Comparison of ENCODE assay signal across 10 mouse cellular contexts in the genomic region with DNA sequence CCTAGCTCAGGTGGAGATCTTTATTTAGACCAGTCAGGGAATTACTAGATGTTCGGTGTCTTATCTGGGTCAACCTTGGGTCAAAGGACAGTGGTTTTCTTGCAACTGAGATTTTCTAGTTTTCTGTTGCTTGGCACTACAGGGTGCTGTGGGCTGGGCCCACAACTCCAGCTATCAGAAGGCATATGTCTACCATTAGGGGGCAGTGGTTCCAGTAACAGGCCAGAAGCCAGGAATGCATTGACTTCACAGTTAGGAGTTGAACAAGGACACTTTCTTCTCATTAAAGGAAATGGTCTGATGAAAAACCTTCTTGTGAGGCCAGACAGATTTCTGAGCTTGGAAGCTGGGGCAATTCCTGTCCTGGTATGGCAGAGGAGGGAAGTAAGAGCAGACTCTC. TPM values are rescaled to one million over a fixed set of nuclear protein-coding genes. Genes with fewer than 3 reads are reported as not detected.
DNase-seq lines count a peak whose midpoint lies in the region; ATAC-seq and TF ChIP-seq lines count a peak whose summit lies in the region.
"Had no signal": no experiment of that assay in that cellular context is flagged by ENCODE, and none has a peak within 500 bp of the region (broad histone marks: within the 10 kb centered on the region; RNA-seq: fewer than 3 reads in every experiment).

No protein-coding gene starts in this region.

- H3K4me1 ChIP-seq in heart, embryonic 14.5 days (ENCODE audit: control insufficient read depth in 2 of 2, insufficient read depth in 2 of 2, low read length in 2 of 2): peaks cover 3 to 23% of the 10 kb centered on the region in 2 experiments
- peaks cover 95% of the 10 kb centered on the region for H3K4me1 ChIP-seq in E14TG2a.4 (replicated peaks; ENCODE audit: low read depth, low read length)
- H3K4me1 ChIP-seq in forebrain, embryonic 10.5 days: 0 out of 2 replicates have a peak, but pooled peaks cover 6% of the 10 kb centered on the region

- no peaks in the 10 kb centered on the region for H3K9me3 ChIP-seq in heart, embryonic 14.5 days (ENCODE audit: control insufficient read depth, low read length)
- H3K9me3 ChIP-seq in E14TG2a.4 (ENCODE audit: low read length): no peaks in the 10 kb centered on the region
- H3K9me3 ChIP-seq in forebrain, embryonic 10.5 days: no peaks in the 10 kb centered on the region
- H3K9me3 ChIP-seq: heart, embryonic 13.5 days; liver, embryonic 15.5 days had no signal

- no peak for DNase-seq in heart, adult 8-10 months (ENCODE audit: low spot score)
- peak; percentile 58 for DNase-seq in 3T3-L1 (ENCODE audit: low read depth, low spot score)
- peak; percentile 53 for DNase-seq in induced T-regulatory cell, adult 2 months (ENCODE audit: low read depth)
- no peak for DNase-seq in forebrain, embryonic 10.5 days (ENCODE audit: extremely low spot score, low spot score)
- no peak for DNase-seq in right cerebral cortex, postnatal 10 days (ENCODE audit: low spot score in 2 of 2)
- DNase-seq in layer of hippocampus, postnatal 36 days: no peak

- no peak overlapping the region for H3K4me3 ChIP-seq in heart, embryonic 14.5 days (ENCODE audit: control insufficient read depth in 1 of 2, insufficient read depth in 1 of 2, low read depth in 1 of 2, low read length in 2 of 2)
- no peak overlapping the region for H3K4me3 ChIP-seq in E14TG2a.4 (replicated peaks; ENCODE audit: low read length)
- no peak overlapping the region for H3K4me3 ChIP-seq in forebrain, embryonic 10.5 days
- H3K4me3 ChIP-seq: heart, embryonic 13.5 days; liver, embryonic 15.5 days had no signal

- 0 out of 2 replicates have a peak, but pooled peaks have one; percentile 18 for ATAC-seq in heart, embryonic 14.5 days (ENCODE audit: insufficient number of reproducible peaks, insufficient read depth, low FRiP score, low read depth)

- no peaks in the 10 kb centered on the region for H3K27me3 ChIP-seq in heart, embryonic 14.5 days (ENCODE audit: control insufficient read depth, insufficient read depth, low read length)
- H3K27me3 ChIP-seq in E14TG2a.4 (ENCODE audit: insufficient read depth, low read length): no peaks in the 10 kb centered on the region
- H3K27me3 ChIP-seq in forebrain, embryonic 10.5 days (ENCODE audit: poor library complexity, severe bottlenecking): no peaks in the 10 kb centered on the region
- H3K27me3 ChIP-seq: heart, embryonic 13.5 days; liver, embryonic 15.5 days had no signal

- H3K9ac ChIP-seq in heart, embryonic 14.5 days (ENCODE audit: low read length): no peak overlapping the region
- H3K9ac ChIP-seq: heart, embryonic 13.5 days; liver, embryonic 15.5 days had no signal

- WGBS in heart, embryonic 14.5 days: 48% methylated on average over 1 of the region's 1 CpGs
- 92% methylated on average over 1 of the region's 1 CpGs for WGBS in forebrain, embryonic 10.5 days

- peaks cover 35% of the 10 kb centered on the region for H3K36me3 ChIP-seq in heart, embryonic 14.5 days (ENCODE audit: control insufficient read depth, insufficient read depth, low read length)
- peaks cover 52% of the 10 kb centered on the region for H3K36me3 ChIP-seq in E14TG2a.4 (ENCODE audit: insufficient read depth, low read length)
- H3K36me3 ChIP-seq in forebrain, embryonic 10.5 days (replicated peaks): peaks cover 35% of the 10 kb centered on the region

- TF ChIP-seq CTCF in E14TG2a.4 (conservative IDR thresholded peaks at IDR 0.05; ENCODE audit: low read length): peak; percentile 68

- no peak overlapping the region for H3K27ac ChIP-seq in heart, embryonic 14.5 days (replicated peaks in 1 of 2; ENCODE audit: control insufficient read depth in 1 of 2, insufficient read depth in 1 of 2, low read depth in 2 of 2, low read length in 2 of 2)
- H3K27ac ChIP-seq in forebrain, embryonic 10.5 days: no peak overlapping the region
- H3K27ac ChIP-seq: heart, embryonic 13.5 days; liver, embryonic 15.5 days had no signal

- H3K4me2 ChIP-seq in heart, embryonic 14.5 days (ENCODE audit: low read length): no peak overlapping the region
- H3K4me2 ChIP-seq: heart, embryonic 13.5 days; liver, embryonic 15.5 days had no signal

RNA-seq across cellular contexts. Expression of gene Larp1, which starts 30.2 kb away (rescaled TPM):
- 17.8 and 18.4 TPM in 2 replicates for polyA plus RNA-seq in heart, embryonic 14.5 days (2014; fragmentation: Nextera tagmentation; extraction: Ambion mirVana)
- total RNA-seq in heart, adult 8-10 months (2022): 10 to 100 TPM; 61.6 to 70.0 (median 65.1) TPM
- polyA plus RNA-seq in forebrain, embryonic 10.5 days (2016; fragmentation: Nextera tagmentation; extraction: Ambion mirVana): 17.3 and 18.6 TPM in 2 replicates
- total RNA-seq in layer of hippocampus, postnatal 36 days (2021): 10 to 100 TPM; 86.2 to 93.8 TPM

RNA-seq across cellular contexts. Expression of gene Gm12248, which starts 53.9 kb away (rescaled TPM):
- not detected in 2 replicates for polyA plus RNA-seq in heart, embryonic 14.5 days (2014; fragmentation: Nextera tagmentation; extraction: Ambion mirVana)
- not detected for total RNA-seq in heart, adult 8-10 months (2022)
- polyA plus RNA-seq in forebrain, embryonic 10.5 days (2016; fragmentation: Nextera tagmentation; extraction: Ambion mirVana): not detected in 2 replicates
- not detected for total RNA-seq in layer of hippocampus, postnatal 36 days (2021)
- polyA plus RNA-seq: heart, embryonic 13.5 days; liver, embryonic 15.5 days had no signal

Comparison
In these comparisons a context has a peak if more than half of its experiments do, and no peak if none do; other contexts are left out.
1. DNase-seq: peak in 3T3-L1 (single experiment) and induced T-regulatory cell, adult 2 months (single experiment); none in heart, adult 8-10 months (single experiment), forebrain, embryonic 10.5 days (single experiment), right cerebral cortex, postnatal 10 days (0 of 2) and layer of hippocampus, postnatal 36 days (0 of 2).